Mouse (Mus musculus): ENCODE data around the gene 3830406C13Rik. TPM values are rescaled to one million over a fixed set of nuclear protein-coding genes. Genes with fewer than 3 reads are reported as not detected.

3830406C13Rik gene
- polyA plus RNA-seq, 1 experiment from 2014 or later: 29.3 TPM

Other genes starting within 250 kb of the 3830406C13Rik start
- gene Gm49355, start 197 bp upstream of the 3830406C13Rik start, polyA plus RNA-seq (2016; fragmentation: Nextera tagmentation; extraction: Ambion mirVana): 0.14 and 0.18 TPM in 2 replicates
- 0.18 TPM in 1 of 2 replicates, not detected in the other for gene Fezf2, start 64.0 kb downstream of the 3830406C13Rik start, polyA plus RNA-seq (2016; fragmentation: Nextera tagmentation; extraction: Ambion mirVana)